Mouse (Mus musculus) T-cell, adult 2 months (primary cell): Measurements from ENCODE around the gene Gm8677.
"Not testable (repeated sequence)": the region's sequence is repeated elsewhere in the genome, so short reads cannot be mapped to it uniquely, and the experiment has no call there.

Source experiments
- DNase-seq: peaks from one replicate; pipeline ENCODE4 v3.0.0; 2022; ENCODE audit warnings: low spot score

The Gm8677 gene

GRCm38 (mm10) chr7:22534787-22535186, at the start of gene Gm8677:
TSS of gene Gm8677 (minus strand) at chr7:22534887.
- DNase-seq: not testable (repeated sequence)

GRCm38 (mm10) chr7:22565243-22565642, 30.6 kb upstream of the Gm8677 start, which contains the start of gene Gm4201:
TSS of gene Gm4201 (minus strand) at chr7:22565343.
- DNase-seq: not testable (repeated sequence)

- not testable (repeated sequence) for DNase-seq
Observed at GRCm38 (mm10) chr7:22522667-22523066, 12.0 kb downstream of the Gm8677 start, which contains the start of gene Vmn1r152. TSS of gene Vmn1r152 (plus strand) at chr7:22522967.

- DNase-seq: not testable (repeated sequence)
Observed at GRCm38 (mm10) chr7:22499578-22499977, 35.1 kb downstream of the Gm8677 start, which contains the start of gene Vmn1r151. TSS of gene Vmn1r151 (minus strand) at chr7:22499678.
